Mouse (Mus musculus) cortical plate, adult 2 months (tissue): ENCODE data around the gene Bsg.

Experiments
- CTCF ChIP-seq: fragments of 200-500 bp; IDR thresholded peaks from 2 replicates; pipeline ENCODE4 v1.5.1; 2011; ENCODE audit warnings: mild to moderate bottlenecking, control low read depth, low read length; ENCODE audit not compliant: insufficient read depth; ENCODE audit errors: extremely low read depth
- POLR2A ChIP-seq: fragments of 200-500 bp; IDR thresholded peaks from 2 replicates; pipeline ENCODE4 v1.6.1; 2011; ENCODE audit warnings: mild to moderate bottlenecking, low read length, control low read depth; ENCODE audit not compliant: insufficient read depth; ENCODE audit errors: extremely low read depth

GRCm38 (mm10) chr10:79696129-79696651 is 8.1 kb upstream of the Bsg start:
- TF ChIP-seq CTCF, result no peak
- TF ChIP-seq POLR2A, result no peak
